17 mouse cellular contexts compared by ENCODE assay signal in genomic region chr8:93871275-93871674, GRCm38 (mm10).
A peak's percentile ranks its signal among the peaks of the same experiment; 100 is the strongest.
DNase-seq lines count a peak whose midpoint lies in the region; ATAC-seq lines count a peak whose summit lies in the region.
"Had no signal": no experiment of that assay in that cellular context is flagged by ENCODE, and none has a peak within 500 bp of the region (broad histone marks: within the 10 kb centered on the region; RNA-seq: fewer than 3 reads in every experiment).

No protein-coding gene starts in this region.

- H3K36me3 ChIP-seq in heart, embryonic 16.5 days (ENCODE audit: control insufficient read depth, insufficient read depth) = no peaks in the 10 kb centered on the region
- H3K36me3 ChIP-seq: limb, embryonic 10.5 days; liver, embryonic 12.5 days; lung, embryonic 15.5 days had no signal

- H3K4me1 ChIP-seq in heart, embryonic 16.5 days (ENCODE audit: control insufficient read depth, insufficient read depth, low read length) = peaks cover 11% of the 10 kb centered on the region; the same call in 1 of the 2 replicates
- H3K4me1 ChIP-seq: forebrain, embryonic 13.5 days; limb, embryonic 10.5 days; liver, embryonic 12.5 days; lung, embryonic 15.5 days; midbrain, embryonic 13.5 days had no signal

- intact Hi-C loops in gastrocnemius, postnatal 14 days (cut with DNase I; ENCODE audit: low total_unique reads) = no loop called here

- peak overlapping the region; percentile 61; the same call in 1 of the 2 replicates for H3K27ac ChIP-seq in heart, embryonic 16.5 days (ENCODE audit: low read length)
- H3K27ac ChIP-seq: forebrain, embryonic 13.5 days; left cerebral cortex, adult 2 months; limb, embryonic 10.5 days; liver, embryonic 12.5 days; lung, embryonic 15.5 days; midbrain, embryonic 13.5 days had no signal

- peak; percentile 48 for DNase-seq in gastrocnemius, adult 18-20 months (ENCODE audit: low spot score)
- DNase-seq in gastrocnemius, postnatal 14 days = no peak
- peak; percentile 53 for DNase-seq in ovary, adult 18-20 months (ENCODE audit: low spot score)
- DNase-seq in ovary, postnatal 10 days (ENCODE audit: low spot score) = no peak
- DNase-seq in skeletal muscle tissue, adult 2 months (ENCODE audit: low read depth, low spot score) = peak; percentile 68
- DNase-seq in lung, postnatal 36 days = no peak
- no peak for DNase-seq in liver
- DNase-seq: cerebellum, postnatal 14 days; thymus, adult 2 months had no signal

- no peak for ATAC-seq in heart, embryonic 16.5 days (replicated peaks; ENCODE audit: extremely low read depth, insufficient read depth, low FRiP score)
- ATAC-seq: forebrain, embryonic 13.5 days; inflammation-experienced regulatory T-cells, adult 6 months; liver, embryonic 12.5 days; midbrain, embryonic 13.5 days had no signal

- H3K27me3 ChIP-seq in heart, embryonic 16.5 days (ENCODE audit: control insufficient read depth, insufficient read depth, low read length) = no peaks in the 10 kb centered on the region
- H3K27me3 ChIP-seq: forebrain, embryonic 13.5 days; liver, embryonic 12.5 days; lung, embryonic 15.5 days; midbrain, embryonic 13.5 days had no signal

- 36% methylated on average over 5 of the region's 5 CpGs for WGBS in heart, embryonic 16.5 days

- no peak overlapping the region for H3K9ac ChIP-seq in heart, embryonic 16.5 days (ENCODE audit: low read length)
- H3K9ac ChIP-seq: forebrain, embryonic 13.5 days; liver, embryonic 12.5 days; lung, embryonic 15.5 days; midbrain, embryonic 13.5 days had no signal

- H3K9me3 ChIP-seq in heart, embryonic 16.5 days (replicated peaks; ENCODE audit: control insufficient read depth, low read length) = no peaks in the 10 kb centered on the region
- H3K9me3 ChIP-seq: forebrain, embryonic 13.5 days; limb, embryonic 10.5 days; liver, embryonic 12.5 days; lung, embryonic 15.5 days; midbrain, embryonic 13.5 days had no signal

- no peak overlapping the region for H3K4me2 ChIP-seq in heart, embryonic 16.5 days (ENCODE audit: low read depth, low read length)
- H3K4me2 ChIP-seq: forebrain, embryonic 13.5 days; liver, embryonic 12.5 days; lung, embryonic 15.5 days; midbrain, embryonic 13.5 days had no signal

- H3K4me3 ChIP-seq in heart, embryonic 16.5 days (ENCODE audit: low read length) = no peak overlapping the region
- H3K4me3 ChIP-seq: forebrain, embryonic 13.5 days; left cerebral cortex, adult 2 months; limb, embryonic 10.5 days; liver, embryonic 12.5 days; lung, embryonic 15.5 days; midbrain, embryonic 13.5 days had no signal

Comparison
In these comparisons a context has a peak if more than half of its experiments do, and no peak if none do; other contexts are left out.
1. DNase-seq: peak in gastrocnemius, adult 18-20 months (single experiment), ovary, adult 18-20 months (single experiment) and skeletal muscle tissue, adult 2 months (single experiment); none in gastrocnemius, postnatal 14 days (single experiment), ovary, postnatal 10 days (single experiment), lung, postnatal 36 days (single experiment) and liver (single experiment).